Mouse (Mus musculus) forebrain, embryonic 10.5 days (tissue): ENCODE data around the gene Igfbp3. TPM values are rescaled to one million over a fixed set of nuclear protein-coding genes. Genes with fewer than 3 reads are reported as not detected.
A peak's percentile ranks its signal among the peaks of the same experiment; 100 is the strongest.

Experiments
- DNase-seq: peaks from one replicate; pipeline ENCODE4 v3.0.0-alpha.2; 2017; ENCODE audit warnings: low spot score; ENCODE audit errors: extremely low spot score
- H3K27ac ChIP-seq: fragments of 300-500 bp; sonication (generic); 2 replicates; pipeline ENCODE4 v1.5.1; 2016; ENCODE audit warnings: mild to moderate bottlenecking
- H3K27me3 ChIP-seq: fragments of 300-500 bp; sonication (generic); 2 replicates; pipeline ENCODE4 v1.6.1; 2016; ENCODE audit warnings: mild to moderate bottlenecking; ENCODE audit not compliant: poor library complexity, severe bottlenecking
- H3K36me3 ChIP-seq: fragments of 300-500 bp; sonication (generic); replicated peaks from 2 replicates; pipeline ENCODE4 v1.6.1; 2016; ENCODE audit warnings: mild to moderate bottlenecking, moderate library complexity
- H3K4me1 ChIP-seq: fragments of 300-500 bp; sonication (generic); 2 replicates; pipeline ENCODE4 v1.6.1; 2016
- H3K4me3 ChIP-seq: fragments of 300-500 bp; sonication (generic); 2 replicates; pipeline ENCODE4 v1.5.1; 2016; ENCODE audit warnings: mild to moderate bottlenecking, moderate library complexity
- H3K9me3 ChIP-seq: fragments of 300-500 bp; sonication (generic); 2 replicates; pipeline ENCODE4 v1.6.1; 2016; ENCODE audit warnings: mild to moderate bottlenecking, moderate library complexity
- WGBS: fragments of 180-500 bp; shearing (Covaris S2); methylation state at CpG from one replicate; pipeline ENCODE4 v1.1.7; 2016; 5-methylcytosine and 5-hydroxymethylcytosine counted together
- polyA plus RNA-seq: library from polyadenylated mRNA; unstranded; fragments of >200 nt; fragmentation: Nextera tagmentation; extraction: Ambion mirVana; gene quantifications from 2 replicates; pipeline ENCODE4 v1.2.1, GENCODE M21; 2016

Gene Igfbp3
- polyA plus RNA-seq: 16.4 and 16.6 TPM in 2 replicates

GRCm38 (mm10) chr11:7213501-7214341, at the start of gene Igfbp3:
Gene Igfbp3, minus strand, starts transcription at chr11:7213923.
- H3K27me3 ChIP-seq: peaks cover 47% of the 10 kb centered on the region
- peaks cover 9% of the 10 kb centered on the region for H3K36me3 ChIP-seq
- WGBS: 2% methylated on average over 102 of the region's 104 CpGs
- DNase-seq: peak; percentile 69
- peak within 1 kb of the TSS; percentile 73 for H3K4me3 ChIP-seq
- peak within 1 kb of the TSS; percentile 89 for H3K27ac ChIP-seq
- peaks cover 42% of the 10 kb centered on the region for H3K4me1 ChIP-seq
- no peaks in the 10 kb centered on the region for H3K9me3 ChIP-seq

GRCm38 (mm10) chr11:7250870-7251269, 37.1 kb upstream of the Igfbp3 start:
- no peaks in the 10 kb centered on the region for H3K27me3 ChIP-seq
- H3K9me3 ChIP-seq: no peaks in the 10 kb centered on the region
- no peak overlapping the region for H3K27ac ChIP-seq
- H3K4me3 ChIP-seq: no peak overlapping the region
- no peak for DNase-seq
- 95% methylated on average over 5 of the region's 5 CpGs for WGBS
- H3K36me3 ChIP-seq: no peaks in the 10 kb centered on the region
- no peaks in the 10 kb centered on the region for H3K4me1 ChIP-seq

- Histone ChIP-seq H3K9me3 (no peaks in the 10 kb centered on the region), H3K36me3 (no peaks in the 10 kb centered on the region), H3K27ac (no peak overlapping the region), H3K4me1 (no peaks in the 10 kb centered on the region), H3K27me3 (no peaks in the 10 kb centered on the region), H3K4me3 (no peak overlapping the region)
- WGBS: 87% methylated on average over 2 of the region's 2 CpGs
- no peak for DNase-seq
These were observed 36.7 kb upstream of the Igfbp3 start for GRCm38 (mm10) chr11:7250415-7250814.

- H3K36me3 ChIP-seq: no peaks in the 10 kb centered on the region
- H3K4me3 ChIP-seq: no peak overlapping the region
- H3K27ac ChIP-seq: no peak overlapping the region
- 82% methylated on average over 1 of the region's 1 CpGs for whole genome bisulfite sequencing
- H3K4me1 ChIP-seq: no peaks in the 10 kb centered on the region
- DNase-seq: no peak
- no peaks in the 10 kb centered on the region for H3K9me3 ChIP-seq
- no peaks in the 10 kb centered on the region for H3K27me3 ChIP-seq
These were observed 31.1 kb upstream of the Igfbp3 start for GRCm38 (mm10) chr11:7244782-7245181.

GRCm38 (mm10) chr11:7239041-7239740, 25.5 kb upstream of the Igfbp3 start:
- 72% methylated on average over 4 of the region's 4 CpGs for WGBS
- H3K4me3 ChIP-seq: no peak overlapping the region
- H3K27ac ChIP-seq: no peak overlapping the region
- no peaks in the 10 kb centered on the region for H3K27me3 ChIP-seq
- DNase-seq: no peak
- H3K9me3 ChIP-seq: no peaks in the 10 kb centered on the region
- 0 out of 2 replicates have a peak, but pooled peaks cover 3% of the 10 kb centered on the region for H3K4me1 ChIP-seq
- no peaks in the 10 kb centered on the region for H3K36me3 ChIP-seq

GRCm38 (mm10) chr11:7238546-7238945, 24.8 kb upstream of the Igfbp3 start:
- H3K9me3 ChIP-seq: no peaks in the 10 kb centered on the region
- 91% methylated on average over 6 of the region's 6 CpGs for WGBS
- no peaks in the 10 kb centered on the region for H3K36me3 ChIP-seq
- 0 out of 2 replicates have a peak, but pooled peaks cover 3% of the 10 kb centered on the region for H3K4me1 ChIP-seq
- H3K27me3 ChIP-seq: no peaks in the 10 kb centered on the region
- DNase-seq: no peak
- H3K27ac ChIP-seq: no peak overlapping the region
- no peak overlapping the region for H3K4me3 ChIP-seq

GRCm38 (mm10) chr11:7237712-7238111, 24.0 kb upstream of the Igfbp3 start:
- Histone ChIP-seq H3K27ac (no peak overlapping the region), H3K9me3 (no peaks in the 10 kb centered on the region)
- 88% methylated on average over 6 of the region's 6 CpGs for WGBS

GRCm38 (mm10) chr11:7236751-7237150, 23.0 kb upstream of the Igfbp3 start:
- no peaks in the 10 kb centered on the region for H3K27me3 ChIP-seq
- no peak overlapping the region for H3K4me3 ChIP-seq
- no peaks in the 10 kb centered on the region for H3K36me3 ChIP-seq
- 87% methylated on average over 2 of the region's 2 CpGs for WGBS
- no peaks in the 10 kb centered on the region for H3K9me3 ChIP-seq
- no peak overlapping the region for H3K27ac ChIP-seq
- no peak for DNase-seq
- H3K4me1 ChIP-seq: 0 out of 2 replicates have a peak, but pooled peaks cover 3% of the 10 kb centered on the region

More at GRCm38 (mm10) chr11:7237712-7238111, 24.0 kb upstream of the Igfbp3 start:
- H3K27me3 ChIP-seq: no peaks in the 10 kb centered on the region
- H3K4me1 ChIP-seq: 0 out of 2 replicates have a peak, but pooled peaks cover 3% of the 10 kb centered on the region
- no peak overlapping the region for H3K4me3 ChIP-seq
- no peak for DNase-seq
- no peaks in the 10 kb centered on the region for H3K36me3 ChIP-seq

- Histone ChIP-seq H3K9me3 (no peaks in the 10 kb centered on the region), H3K27me3 (no peaks in the 10 kb centered on the region), H3K4me3 (no peak overlapping the region), H3K27ac (no peak overlapping the region), H3K36me3 (no peaks in the 10 kb centered on the region), H3K4me1 (0 out of 2 replicates have a peak, but pooled peaks cover 3% of the 10 kb centered on the region)
- no peak for DNase-seq
- 50% methylated on average over 3 of the region's 3 CpGs for WGBS
These were observed 21.4 kb upstream of the Igfbp3 start for GRCm38 (mm10) chr11:7234981-7235609.

GRCm38 (mm10) chr11:7234436-7234835, 20.7 kb upstream of the Igfbp3 start:
- Histone ChIP-seq H3K9me3 (no peaks in the 10 kb centered on the region), H3K27ac (no peak overlapping the region), H3K27me3 (no peaks in the 10 kb centered on the region), H3K4me3 (no peak overlapping the region), H3K4me1 (0 out of 2 replicates have a peak, but pooled peaks cover 3% of the 10 kb centered on the region), H3K36me3 (no peaks in the 10 kb centered on the region)
- DNase-seq: no peak
- WGBS: 84% methylated on average over 1 of the region's 1 CpGs

- Histone ChIP-seq H3K4me3 (no peak overlapping the region), H3K27me3 (no peaks in the 10 kb centered on the region), H3K36me3 (no peaks in the 10 kb centered on the region), H3K4me1 (no peaks in the 10 kb centered on the region), H3K9me3 (no peaks in the 10 kb centered on the region), H3K27ac (no peak overlapping the region)
- 88% methylated on average over 2 of the region's 2 CpGs for WGBS
- DNase-seq: no peak
These were observed 19.6 kb upstream of the Igfbp3 start for GRCm38 (mm10) chr11:7233333-7233732.

GRCm38 (mm10) chr11:7231958-7232357, 18.2 kb upstream of the Igfbp3 start:
- Histone ChIP-seq H3K27ac (no peak overlapping the region), H3K36me3 (no peaks in the 10 kb centered on the region), H3K27me3 (no peaks in the 10 kb centered on the region), H3K4me3 (no peak overlapping the region), H3K4me1 (no peaks in the 10 kb centered on the region), H3K9me3 (no peaks in the 10 kb centered on the region)
- 92% methylated on average over 4 of the region's 4 CpGs for WGBS
- DNase-seq: no peak
